13 mouse cellular contexts compared by ENCODE assay signal in the genomic region with DNA sequence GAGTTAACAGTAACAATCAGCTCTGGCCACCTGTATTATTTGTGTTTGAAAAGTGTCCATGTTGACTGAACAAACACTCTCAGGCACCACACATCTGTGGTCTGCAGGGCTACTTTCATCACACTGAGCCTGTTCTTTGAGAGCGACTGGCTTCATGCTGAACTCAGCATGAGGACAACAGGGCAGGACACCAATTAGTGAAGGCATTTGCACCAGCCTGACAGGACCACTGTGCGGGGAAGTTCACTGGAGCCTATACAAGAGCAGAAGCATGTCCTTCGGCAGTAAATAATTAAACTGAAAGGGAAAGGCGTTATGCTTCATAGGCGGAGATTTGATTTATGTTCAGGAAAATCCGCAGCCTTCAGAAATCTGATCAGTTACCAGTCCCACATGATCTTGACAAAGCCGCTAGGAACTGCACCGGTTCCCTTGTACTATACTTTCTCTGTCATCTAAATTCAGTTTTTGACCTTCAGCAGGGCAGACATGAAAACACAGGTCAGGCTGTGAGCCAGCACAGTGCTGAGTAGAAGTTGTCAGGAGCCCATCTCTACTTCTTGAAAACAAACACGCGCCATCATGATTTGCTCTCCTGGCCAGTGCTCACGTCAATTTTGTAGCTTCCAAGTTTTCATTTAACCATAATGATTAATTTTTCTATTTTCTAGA.
A peak's percentile ranks its signal among the peaks of the same experiment; 100 is the strongest.
DNase-seq lines count a peak whose midpoint lies in the region; ATAC-seq and TF ChIP-seq lines count a peak whose summit lies in the region.
"Had no signal": no experiment of that assay in that cellular context is flagged by ENCODE, and none has a peak within 500 bp of the region (broad histone marks: within the 10 kb centered on the region; RNA-seq: fewer than 3 reads in every experiment).

No protein-coding gene starts in this region.

- no peak overlapping the region for H3K4me3 ChIP-seq in limb, embryonic 11.5 days (ENCODE audit: low read depth, low read length)
- H3K4me3 ChIP-seq: heart, embryonic 13.5 days; liver, embryonic 15.5 days; megakaryocyte, embryonic 14.5 days had no signal

- CTCF ChIA-PET in Patski (lab: Charles Lee) = interaction anchor here (1.4 kb wide), 1 partner anchor 30 kb away, joined by 3 read pairs; no protein-coding TSS in a partner anchor

- no peak overlapping the region for H3K4me2 ChIP-seq in limb, embryonic 11.5 days (ENCODE audit: low read depth, severe bottlenecking)
- H3K4me2 ChIP-seq: heart, embryonic 13.5 days; liver, embryonic 15.5 days had no signal

- H3K27ac ChIP-seq in limb, embryonic 11.5 days (replicated peaks; ENCODE audit: low read depth, low read length) = no peak overlapping the region
- H3K27ac ChIP-seq: heart, embryonic 13.5 days; liver, embryonic 15.5 days had no signal

- DNase-seq in cerebellum, adult 11-12 months = peak; percentile 15
- DNase-seq in Patski (ENCODE audit: low read depth, low spot score) = peak; percentile 35
- DNase-seq in kidney, adult 11 months = peak; percentile 15
- peak; percentile 42 for DNase-seq in limb, embryonic 11.5 days (ENCODE audit: low spot score)
- DNase-seq in heart, postnatal 4 days = no peak
- DNase-seq in layer of hippocampus, postnatal 36 days = no peak
- DNase-seq in frontal cortex, postnatal 25 days (ENCODE audit: low spot score in 2 of 2) = no peak
- DNase-seq: forebrain, postnatal 0 days; layer of hippocampus, adult 9-11 months had no signal

- WGBS in limb, embryonic 11.5 days = 40% methylated on average over 11 of the region's 11 CpGs

- H3K4me1 ChIP-seq in limb, embryonic 11.5 days (ENCODE audit: control insufficient read depth, insufficient read depth, low read length) = no peaks in the 10 kb centered on the region
- H3K4me1 ChIP-seq: liver, embryonic 15.5 days; megakaryocyte, embryonic 14.5 days had no signal

- no peak for TF ChIP-seq CTCF in Patski (IDR thresholded peaks at IDR 0.05)

- H3K27me3 ChIP-seq in Patski = peaks cover 5% of the 10 kb centered on the region
- no peaks in the 10 kb centered on the region for H3K27me3 ChIP-seq in limb, embryonic 11.5 days (ENCODE audit: control insufficient read depth, insufficient read depth, low read length)
- H3K27me3 ChIP-seq: heart, embryonic 13.5 days; liver, embryonic 15.5 days; megakaryocyte, embryonic 14.5 days had no signal

- in situ Hi-C loops in Patski (cut with MboI; ENCODE audit: low pct_unique_long_range_greater_than_20kb) = no loop called here

- H3K9ac ChIP-seq in limb, embryonic 11.5 days (ENCODE audit: low read length) = no peak overlapping the region
- H3K9ac ChIP-seq: forebrain, postnatal 0 days; heart, embryonic 13.5 days; liver, embryonic 15.5 days had no signal

- no peaks in the 10 kb centered on the region for H3K9me3 ChIP-seq in limb, embryonic 11.5 days (ENCODE audit: control insufficient read depth, low read length)
- H3K9me3 ChIP-seq: heart, embryonic 13.5 days; liver, embryonic 15.5 days; megakaryocyte, embryonic 14.5 days had no signal

- POLR2A ChIA-PET in Patski (lab: Charles Lee) = no interaction called here

- H3K36me3 ChIP-seq in limb, embryonic 11.5 days (ENCODE audit: control insufficient read depth, insufficient read depth, low read length) = no peaks in the 10 kb centered on the region
- H3K36me3 ChIP-seq: heart, embryonic 13.5 days; liver, embryonic 15.5 days had no signal

- ATAC-seq in cerebellum, adult (ENCODE audit: insufficient number of reproducible peaks, low FRiP score, low TSS enrichment) = no peak
- peak; percentile 79 for ATAC-seq in Patski
- ATAC-seq in limb, embryonic 11.5 days (ENCODE audit: insufficient number of reproducible peaks, low FRiP score, low TSS enrichment, low read depth) = no peak
- ATAC-seq: forebrain, postnatal 0 days had no signal

Comparison
In these comparisons a context has a peak if more than half of its experiments do, and no peak if none do; other contexts are left out.
1. DNase-seq: peak in cerebellum, adult 11-12 months (single experiment), Patski (single experiment), kidney, adult 11 months (single experiment) and limb, embryonic 11.5 days (single experiment); none in heart, postnatal 4 days (single experiment), layer of hippocampus, postnatal 36 days (0 of 2) and frontal cortex, postnatal 25 days (0 of 2).